Mouse (Mus musculus) stomach, embryonic 16.5 days (tissue): ENCODE results near the gene Bloc1s4. TPM values are rescaled to one million over a fixed set of nuclear protein-coding genes. Genes with fewer than 3 reads are reported as not detected.

ENCODE experiments used
- ATAC-seq: fragments of 200-750 bp; cut with Nextera tagmentation; 2 replicates; pipeline ENCODE4 v1.8.0; 2017; ENCODE audit warnings: moderate number of reproducible peaks, moderate TSS enrichment; ENCODE audit not compliant: insufficient read depth, low FRiP score
- H3K27ac ChIP-seq: fragments of 300-500 bp; sonication (generic); 2 replicates; pipeline ENCODE4 v1.5.1; 2014; ENCODE audit warnings: low read length
- H3K27me3 ChIP-seq: fragments of 300-500 bp; sonication (generic); 2 replicates; pipeline ENCODE4 v1.6.1; 2014; ENCODE audit warnings: low read length, control low read depth, mixed read lengths; ENCODE audit not compliant: control insufficient read depth, insufficient read depth
- H3K36me3 ChIP-seq: fragments of 300-500 bp; sonication (generic); 2 replicates; pipeline ENCODE4 v1.6.1; 2014; ENCODE audit warnings: low read length; ENCODE audit not compliant: control insufficient read depth, insufficient read depth
- H3K4me1 ChIP-seq: fragments of 300-500 bp; sonication (generic); 2 replicates; pipeline ENCODE4 v1.6.1; 2014; ENCODE audit warnings: low read length, control low read depth, mixed read lengths; ENCODE audit not compliant: control insufficient read depth, insufficient read depth
- H3K4me2 ChIP-seq: fragments of 300-500 bp; sonication (generic); 2 replicates; pipeline ENCODE4 v1.6.1; 2014; ENCODE audit warnings: low read depth, low read length, mixed read lengths
- H3K4me3 ChIP-seq: fragments of 300-500 bp; sonication (generic); replicated peaks from 2 replicates; pipeline ENCODE4 v1.5.1; 2014; ENCODE audit warnings: mild to moderate bottlenecking, low read length
- H3K9ac ChIP-seq: fragments of 300-500 bp; sonication (generic); 2 replicates; pipeline ENCODE4 v1.6.1; 2014; ENCODE audit warnings: low read length
- H3K9me3 ChIP-seq: fragments of 300-500 bp; sonication (generic); replicated peaks from 2 replicates; pipeline ENCODE4 v1.6.1; 2016; ENCODE audit warnings: low read length, control low read depth; ENCODE audit not compliant: control insufficient read depth
- WGBS: fragments of 180-500 bp; shearing (Covaris S2); extraction: QIAGEN DNeasy Blood & Tissue Kit; methylation state at CpG from one replicate; pipeline ENCODE4 v1.1.7; 2014; 5-methylcytosine and 5-hydroxymethylcytosine counted together
- polyA plus RNA-seq: library from polyadenylated mRNA; unstranded; fragments of >200 nt; fragmentation: Nextera tagmentation; extraction: Ambion mirVana; gene quantifications from 2 replicates; pipeline ENCODE4 v1.2.1, GENCODE M21; 2015

The Bloc1s4 gene
- polyA plus RNA-seq, 1 experiment from 2014 or later = 18.3 TPM

DNA sequence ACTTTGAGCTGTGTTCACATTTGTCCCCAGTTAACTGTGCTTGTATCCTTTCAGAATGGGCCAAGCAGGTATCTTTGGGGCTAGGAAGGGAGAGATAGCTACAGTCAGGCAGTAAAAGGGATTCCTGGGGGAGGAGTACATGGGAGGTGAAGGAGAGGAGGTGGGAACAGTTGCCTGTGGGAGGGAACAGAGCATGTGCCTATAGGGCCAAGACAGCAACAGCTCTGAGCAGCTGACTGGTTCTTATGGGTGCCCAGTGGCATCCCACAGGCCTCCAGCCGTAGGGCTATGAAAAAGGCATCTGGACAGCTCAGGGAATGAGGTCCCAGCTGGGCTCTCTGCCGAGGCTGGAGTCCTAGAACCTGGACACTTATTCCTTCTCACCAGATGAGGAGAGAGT is 31.6 kb downstream of the Bloc1s4 start:
- ATAC-seq = no peak
- WGBS = 61% methylated on average over 2 of the region's 2 CpGs
- Histone ChIP-seq H3K4me3 (no peak overlapping the region), H3K27me3 (no peaks in the 10 kb centered on the region), H3K36me3 (no peaks in the 10 kb centered on the region), H3K4me1 (peaks cover 7% of the 10 kb centered on the region; the same call in 1 of the 2 replicates), H3K9ac (no peak overlapping the region), H3K9me3 (no peaks in the 10 kb centered on the region), H3K27ac (no peak overlapping the region), H3K4me2 (no peak overlapping the region)

DNA sequence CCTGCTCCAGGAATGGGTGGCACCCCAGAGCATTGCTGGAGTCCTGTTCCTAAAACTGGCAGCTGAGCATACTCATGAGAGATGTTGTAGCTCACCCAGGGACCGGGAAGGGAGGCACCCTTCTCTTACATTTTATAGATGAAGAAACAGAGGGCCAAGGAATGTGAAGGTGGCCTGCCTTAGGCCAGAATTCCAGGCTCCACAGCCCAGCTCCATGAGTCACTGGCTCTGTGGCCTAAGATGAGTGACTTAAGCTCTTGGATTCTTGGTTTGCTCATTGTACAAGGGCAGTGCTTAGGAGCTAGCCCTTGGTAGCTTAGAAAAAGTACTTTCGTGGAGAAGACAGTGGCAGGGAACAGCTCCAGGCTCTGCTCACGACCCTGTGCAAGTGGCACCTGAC is 33.6 kb downstream of the Bloc1s4 start:
- no peak overlapping the region for H3K4me3 ChIP-seq
- no peak overlapping the region for H3K27ac ChIP-seq
- no peak overlapping the region for H3K9ac ChIP-seq
- H3K9me3 ChIP-seq = no peaks in the 10 kb centered on the region
- no peaks in the 10 kb centered on the region for H3K36me3 ChIP-seq
- H3K4me2 ChIP-seq = no peak overlapping the region
- H3K4me1 ChIP-seq = peaks cover 7% of the 10 kb centered on the region; the same call in 1 of the 2 replicates
- WGBS = 70% methylated on average over 3 of the region's 3 CpGs
- no peak for ATAC-seq
- no peaks in the 10 kb centered on the region for H3K27me3 ChIP-seq

DNA sequence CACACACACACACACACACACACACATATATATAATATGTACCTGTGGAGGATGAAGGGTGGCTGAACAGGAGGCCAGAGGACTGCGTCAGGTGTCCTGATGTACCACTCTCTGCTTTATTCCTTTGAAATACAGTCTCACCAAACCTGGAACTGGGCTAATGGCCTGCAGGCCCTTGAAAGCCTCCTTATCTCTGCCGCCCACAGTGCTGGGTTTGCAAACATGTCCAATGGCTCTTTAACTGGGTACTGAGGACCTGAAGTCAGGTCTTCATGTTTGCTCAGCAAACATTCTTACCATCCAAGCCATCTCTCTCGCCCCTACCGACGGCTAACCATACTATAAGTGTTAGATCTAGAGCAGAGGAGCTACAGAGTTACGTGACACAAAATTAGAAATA is 34.8 kb downstream of the Bloc1s4 start:
- peak overlapping the region; percentile 72; the same call in 1 of the 2 replicates for H3K4me2 ChIP-seq

GRCm38 (mm10) chr5:36712553-36713534 is 35.6 kb downstream of the Bloc1s4 start:
- H3K9ac ChIP-seq = peak overlapping the region; percentile 62
- 6% methylated on average over 31 of the region's 31 CpGs for WGBS
- H3K4me1 ChIP-seq = peaks cover 7% of the 10 kb centered on the region; the same call in 1 of the 2 replicates
- no peaks in the 10 kb centered on the region for H3K27me3 ChIP-seq
- no peaks in the 10 kb centered on the region for H3K36me3 ChIP-seq
- peak overlapping the region; percentile 72 for H3K4me2 ChIP-seq
- peak; percentile 94 for ATAC-seq
- peak overlapping the region; percentile 43 for H3K4me3 ChIP-seq
- H3K27ac ChIP-seq = peak overlapping the region; percentile 73
- no peaks in the 10 kb centered on the region for H3K9me3 ChIP-seq

More for the DNA sequence above, 34.8 kb downstream of the Bloc1s4 start:
- 69% methylated on average over 6 of the region's 6 CpGs for WGBS
- Histone ChIP-seq H3K9ac (no peak overlapping the region), H3K36me3 (no peaks in the 10 kb centered on the region), H3K27ac (peak overlapping the region; percentile 73), H3K4me3 (no peak overlapping the region), H3K27me3 (no peaks in the 10 kb centered on the region), H3K4me1 (peaks cover 7% of the 10 kb centered on the region; the same call in 1 of the 2 replicates), H3K9me3 (no peaks in the 10 kb centered on the region)
- no peak for ATAC-seq

DNA sequence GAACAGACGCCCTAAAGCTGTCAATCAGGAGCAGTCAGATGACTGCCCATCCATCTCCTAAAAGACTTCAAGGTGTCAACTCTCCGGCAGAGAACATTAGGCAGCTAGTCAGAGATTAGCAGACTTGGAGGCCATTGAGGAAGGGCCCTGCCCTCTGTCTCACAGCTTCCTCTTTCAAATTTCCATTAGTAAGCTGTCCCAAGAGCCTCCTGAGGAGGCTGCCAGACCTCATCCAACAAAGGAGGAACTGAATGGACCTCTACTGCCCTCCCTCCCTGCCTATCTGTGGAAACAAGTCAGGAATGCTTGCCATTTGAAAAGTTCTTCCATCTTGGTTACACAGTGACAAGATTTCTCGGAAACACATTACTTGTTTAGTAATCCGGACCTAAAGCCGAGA is 36.6 kb downstream of the Bloc1s4 start:
- no peak overlapping the region for H3K4me3 ChIP-seq
- no peaks in the 10 kb centered on the region for H3K9me3 ChIP-seq
- no peak overlapping the region for H3K4me2 ChIP-seq
- peaks cover 7% of the 10 kb centered on the region; the same call in 1 of the 2 replicates for H3K4me1 ChIP-seq
- ATAC-seq = no peak
- WGBS = 57% methylated on average over 5 of the region's 5 CpGs
- H3K9ac ChIP-seq = no peak overlapping the region
- peak overlapping the region; percentile 73 for H3K27ac ChIP-seq
- no peaks in the 10 kb centered on the region for H3K36me3 ChIP-seq
- no peaks in the 10 kb centered on the region for H3K27me3 ChIP-seq

GRCm38 (mm10) chr5:36705792-36706191 is 42.7 kb downstream of the Bloc1s4 start:
- Histone ChIP-seq H3K9me3 (no peaks in the 10 kb centered on the region), H3K36me3 (no peaks in the 10 kb centered on the region), H3K27ac (no peak overlapping the region), H3K4me1 (no peaks in the 10 kb centered on the region), H3K4me2 (no peak overlapping the region), H3K4me3 (no peak overlapping the region), H3K27me3 (no peaks in the 10 kb centered on the region), H3K9ac (no peak overlapping the region)
- ATAC-seq = no peak
- WGBS = 81% methylated on average over 5 of the region's 5 CpGs

- Histone ChIP-seq H3K4me2 (no peak overlapping the region), H3K27me3 (no peaks in the 10 kb centered on the region), H3K27ac (no peak overlapping the region), H3K4me1 (no peaks in the 10 kb centered on the region), H3K9me3 (no peaks in the 10 kb centered on the region), H3K36me3 (no peaks in the 10 kb centered on the region), H3K4me3 (no peak overlapping the region), H3K9ac (no peak overlapping the region)
- ATAC-seq = no peak
- 84% methylated on average over 5 of the region's 5 CpGs for WGBS
Measured at GRCm38 (mm10) chr5:36705390-36705789, 43.1 kb downstream of the Bloc1s4 start.

GRCm38 (mm10) chr5:36704684-36705083 is 43.8 kb downstream of the Bloc1s4 start:
- H3K27me3 ChIP-seq = no peaks in the 10 kb centered on the region
- 76% methylated on average over 6 of the region's 6 CpGs for WGBS

GRCm38 (mm10) chr5:36700939-36701620 is 47.4 kb downstream of the Bloc1s4 start:
- Histone ChIP-seq H3K27me3 (no peaks in the 10 kb centered on the region), H3K9me3 (no peaks in the 10 kb centered on the region), H3K36me3 (no peaks in the 10 kb centered on the region), H3K27ac (peak overlapping the region; percentile 11; the same call in 1 of the 2 replicates), H3K4me2 (no peak overlapping the region), H3K4me1 (peaks cover 6% of the 10 kb centered on the region; the same call in 1 of the 2 replicates), H3K4me3 (no peak overlapping the region), H3K9ac (no peak overlapping the region)
- 63% methylated on average over 6 of the region's 6 CpGs for WGBS
- peak; percentile 56; the same call in 1 of the 2 replicates for ATAC-seq

More at GRCm38 (mm10) chr5:36704684-36705083, 43.8 kb downstream of the Bloc1s4 start:
- Histone ChIP-seq H3K4me2 (no peak overlapping the region), H3K4me3 (no peak overlapping the region), H3K36me3 (no peaks in the 10 kb centered on the region), H3K9ac (no peak overlapping the region), H3K27ac (no peak overlapping the region), H3K4me1 (no peaks in the 10 kb centered on the region), H3K9me3 (no peaks in the 10 kb centered on the region)
- no peak for ATAC-seq
